Mouse (Mus musculus) layer of hippocampus, postnatal 14 days (tissue): ENCODE data around the gene Cggbp1. TPM values are rescaled to one million over a fixed set of nuclear protein-coding genes. Genes with fewer than 3 reads are reported as not detected.

ENCODE experiments used
- total RNA-seq, 2 experiments: library from RNA; stranded (reverse); gene quantifications; 2 replicates each; pipeline ENCODE4 v1.2.3; 2021

Cggbp1 gene
- total RNA-seq, 2 experiments from 2014 or later: 52.1 to 57.7 TPM

Other genes starting within 250 kb of the Cggbp1 start
- under 1 TPM; 0.29 to 0.44 TPM for gene Csnka2ip, start 249.6 kb upstream of the Cggbp1 start, total RNA-seq
- 10 to 100 TPM; 18.7 to 21.6 TPM for gene 4930453N24Rik, start 80.8 kb upstream of the Cggbp1 start, total RNA-seq
- gene Zfp654, start 344 bp upstream of the Cggbp1 start, total RNA-seq: 10 to 100 TPM; 12.9 TPM